Mouse (Mus musculus): ENCODE data around the gene Ftcd.

DNA sequence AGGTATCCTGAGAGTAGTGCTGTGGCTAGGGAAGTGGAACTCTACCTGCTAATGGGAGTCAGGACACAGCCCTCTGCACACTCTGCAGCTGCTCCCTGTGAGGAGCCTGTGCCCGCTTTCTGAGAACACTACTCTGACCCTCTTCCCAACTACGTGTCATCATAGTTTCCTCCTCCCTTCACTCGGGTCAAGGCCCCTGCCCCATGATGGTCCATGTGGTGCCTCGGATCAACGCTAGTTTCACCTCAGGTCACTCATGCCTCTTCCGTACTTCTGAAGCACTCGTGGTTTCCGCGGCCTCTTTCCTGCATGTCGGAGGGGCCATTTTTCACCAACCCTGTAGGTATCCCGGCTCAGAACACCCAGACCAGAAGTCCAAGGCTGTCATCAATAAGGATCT, 44.5 kb upstream of the Ftcd start:
- no peak for TF ChIP-seq POLR2A (IDR thresholded peaks at IDR 0.05; ENCODE audit: insufficient read length, low read depth)
- TF ChIP-seq TCF12 (IDR thresholded peaks at IDR 0.05; ENCODE audit: insufficient read depth, poor library complexity, severe bottlenecking), result no peak
- TF ChIP-seq E2F4 (IDR thresholded peaks at IDR 0.05; ENCODE audit: insufficient read depth), result no peak
- TF ChIP-seq POLR2AphosphoS2 (IDR thresholded peaks at IDR 0.05; ENCODE audit: insufficient read length, low read depth), result no peak
- no peak for TF ChIP-seq MAX (IDR thresholded peaks at IDR 0.05; ENCODE audit: low read depth)
- TF ChIP-seq MYOG (IDR thresholded peaks at IDR 0.05; ENCODE audit: control insufficient read depth in 1 of 3, insufficient read depth in 1 of 3, insufficient read length in 2 of 3, low read depth in 2 of 3), result no peak
- no peak for TF ChIP-seq USF1 (IDR thresholded peaks at IDR 0.05; ENCODE audit: low read depth)
